14 mouse cellular contexts compared by ENCODE assay signal in genomic region chr6:8716539-8716938, GRCm38 (mm10).
"Had no signal": no experiment of that assay in that cellular context is flagged by ENCODE, and none has a peak within 500 bp of the region (broad histone marks: within the 10 kb centered on the region; RNA-seq: fewer than 3 reads in every experiment).

No protein-coding gene starts in this region.

- H3K4me2 ChIP-seq: lung, embryonic 14.5 days; midbrain, embryonic 11.5 days; midbrain, embryonic 13.5 days; midbrain, embryonic 15.5 days; neural tube, embryonic 12.5 days; stomach, embryonic 15.5 days had no signal

- ATAC-seq: midbrain, embryonic 13.5 days; midbrain, embryonic 15.5 days had no signal

- H3K27me3 ChIP-seq: megakaryocyte, embryonic 14.5 days; midbrain, embryonic 13.5 days; midbrain, embryonic 15.5 days; neural tube, embryonic 12.5 days; stomach, embryonic 15.5 days had no signal

- H3K27ac ChIP-seq: midbrain, embryonic 13.5 days; midbrain, embryonic 15.5 days; neural tube, embryonic 12.5 days; stomach, embryonic 15.5 days; stomach, postnatal 0 days had no signal

- H3K36me3 ChIP-seq: midbrain, embryonic 13.5 days; midbrain, embryonic 15.5 days; neural tube, embryonic 12.5 days; stomach, embryonic 15.5 days had no signal

- H3K4me3 ChIP-seq: megakaryocyte, embryonic 14.5 days; midbrain, embryonic 13.5 days; midbrain, embryonic 15.5 days; neural tube, embryonic 12.5 days; stomach, embryonic 15.5 days had no signal

- H3K4me1 ChIP-seq: megakaryocyte, embryonic 14.5 days; midbrain, embryonic 13.5 days; midbrain, embryonic 15.5 days; neural tube, embryonic 12.5 days; stomach, embryonic 15.5 days had no signal

- H3K9me3 ChIP-seq: megakaryocyte, embryonic 14.5 days; midbrain, embryonic 13.5 days; midbrain, embryonic 15.5 days; neural tube, embryonic 12.5 days; stomach, embryonic 15.5 days had no signal

- H3K9ac ChIP-seq: lung, embryonic 14.5 days; midbrain, embryonic 13.5 days; midbrain, embryonic 15.5 days; neural tube, embryonic 12.5 days; stomach, embryonic 15.5 days had no signal

- DNase-seq: lung, adult 18-20 months; lung, postnatal 10 days; lung, postnatal 4 days; right cerebral cortex, postnatal 14 days; thymus, adult 2 months; thymus, postnatal 25 days had no signal
